Mouse (Mus musculus): ENCODE measurements around the gene Ankrd42.
A peak's percentile ranks its signal among the peaks of the same experiment; 100 is the strongest.

Ankrd42 gene

DNA sequence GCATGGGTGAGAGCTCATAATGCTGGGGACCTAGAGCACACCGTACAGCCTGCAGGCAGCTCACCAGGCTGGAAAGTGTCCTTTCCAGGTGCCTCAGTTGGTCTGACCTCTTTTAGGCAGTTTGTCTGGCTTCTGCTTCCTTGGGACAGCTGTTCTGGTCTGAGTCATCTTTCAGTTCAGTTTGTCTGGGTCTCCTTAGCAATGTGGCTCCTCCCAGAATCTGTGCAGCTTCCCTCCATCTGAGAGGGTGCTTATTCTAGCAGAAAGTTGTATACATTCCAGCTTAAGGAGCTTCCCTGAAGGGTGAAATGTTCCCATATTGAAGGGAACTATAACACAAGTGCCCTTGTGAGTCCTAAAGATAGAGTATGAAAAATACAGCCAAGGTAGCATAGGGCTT lies 70.2 kb downstream of the Ankrd42 start:
- no peak for DNase-seq (ENCODE audit: low read depth)

DNA sequence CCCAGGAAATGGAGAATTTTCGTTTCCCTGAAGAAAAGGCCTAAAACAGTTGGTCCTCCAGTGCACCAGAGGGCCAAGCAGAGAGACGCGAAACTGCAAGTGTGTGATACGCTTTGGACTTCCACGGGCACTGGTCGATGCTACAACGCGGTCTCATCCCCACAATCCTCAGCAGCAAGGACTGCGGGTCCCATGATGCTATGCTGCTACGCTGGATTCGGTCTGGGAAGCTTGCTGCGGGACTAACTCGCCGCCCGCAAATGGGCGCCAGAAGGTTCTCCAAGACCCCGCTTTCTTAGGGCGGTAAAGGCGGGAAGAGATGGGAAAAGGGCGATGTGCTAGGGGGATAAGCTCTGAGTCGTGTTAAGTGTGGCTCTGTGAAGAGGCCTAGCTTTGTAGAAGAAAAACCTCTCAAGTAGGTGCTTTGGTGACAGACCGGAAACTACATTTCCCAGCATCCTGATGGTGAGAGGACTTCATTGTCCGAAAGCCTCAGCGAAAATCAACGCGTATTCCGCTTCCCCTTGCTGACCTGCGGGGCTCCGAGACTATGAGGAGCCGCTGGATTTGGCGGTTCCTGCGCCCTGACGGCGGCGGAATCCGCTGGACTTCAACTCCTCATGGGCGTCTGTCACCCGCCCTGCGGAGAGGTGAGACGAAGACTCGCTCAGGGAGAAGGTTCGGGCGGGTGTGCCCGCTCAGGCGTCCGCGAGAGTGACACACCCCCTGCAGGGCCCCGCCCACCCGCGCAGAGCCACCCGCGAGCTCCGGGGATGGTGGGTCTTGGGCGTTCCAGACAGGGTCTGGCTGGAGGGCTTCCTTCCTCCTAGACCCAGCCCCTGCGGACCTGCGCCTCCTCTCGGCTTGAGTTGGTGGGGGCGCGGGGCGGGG lies 75.7 kb downstream of the Ankrd42 start, which contains the start of gene Ccdc90b:
Gene Ccdc90b, plus strand, starts transcription at position 164 of the 891 bp plus-strand sequence.
- DNase-seq (ENCODE audit: low read depth) = no peak

DNA sequence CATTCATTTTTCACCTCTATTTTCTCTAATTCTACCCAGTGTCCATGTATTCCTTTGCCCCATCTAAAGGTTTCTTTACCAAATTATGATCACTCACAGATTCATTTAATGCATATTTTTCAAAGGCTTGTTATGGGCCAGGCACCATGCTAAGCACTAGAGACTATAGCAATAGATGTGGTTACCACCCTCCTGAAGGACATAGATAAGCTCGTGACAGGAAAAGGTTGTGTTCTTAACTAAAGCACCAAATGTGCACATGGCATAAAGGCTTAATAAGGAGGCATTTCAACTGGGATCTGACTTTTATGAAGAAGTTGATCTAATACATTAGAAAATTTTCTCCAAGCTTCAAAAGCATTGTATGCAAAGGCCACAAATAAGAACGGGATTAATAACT lies 78.2 kb downstream of the Ankrd42 start:
- peak; percentile 18 for DNase-seq (ENCODE audit: low read depth)

DNA sequence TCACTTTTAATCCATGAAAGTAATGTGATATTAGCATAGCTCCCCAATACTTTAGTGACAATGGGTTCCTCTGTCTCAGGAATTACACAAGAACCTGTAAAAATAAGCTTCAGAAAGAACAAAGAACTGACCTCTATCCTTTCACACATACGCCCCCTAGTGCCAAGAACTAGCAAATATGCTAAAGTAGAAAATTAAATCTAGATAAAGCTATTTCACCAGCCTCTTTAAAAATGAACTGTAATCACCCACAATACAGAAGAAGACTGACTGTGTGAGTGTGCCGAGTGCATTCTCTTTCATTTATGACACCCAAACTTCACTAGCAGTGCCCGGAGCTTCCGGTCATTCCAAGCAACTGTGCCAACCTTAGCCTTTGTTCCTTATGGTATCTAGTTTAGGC lies 86.0 kb downstream of the Ankrd42 start:
- peak; percentile 54 for DNase-seq (ENCODE audit: low read depth)

DNA sequence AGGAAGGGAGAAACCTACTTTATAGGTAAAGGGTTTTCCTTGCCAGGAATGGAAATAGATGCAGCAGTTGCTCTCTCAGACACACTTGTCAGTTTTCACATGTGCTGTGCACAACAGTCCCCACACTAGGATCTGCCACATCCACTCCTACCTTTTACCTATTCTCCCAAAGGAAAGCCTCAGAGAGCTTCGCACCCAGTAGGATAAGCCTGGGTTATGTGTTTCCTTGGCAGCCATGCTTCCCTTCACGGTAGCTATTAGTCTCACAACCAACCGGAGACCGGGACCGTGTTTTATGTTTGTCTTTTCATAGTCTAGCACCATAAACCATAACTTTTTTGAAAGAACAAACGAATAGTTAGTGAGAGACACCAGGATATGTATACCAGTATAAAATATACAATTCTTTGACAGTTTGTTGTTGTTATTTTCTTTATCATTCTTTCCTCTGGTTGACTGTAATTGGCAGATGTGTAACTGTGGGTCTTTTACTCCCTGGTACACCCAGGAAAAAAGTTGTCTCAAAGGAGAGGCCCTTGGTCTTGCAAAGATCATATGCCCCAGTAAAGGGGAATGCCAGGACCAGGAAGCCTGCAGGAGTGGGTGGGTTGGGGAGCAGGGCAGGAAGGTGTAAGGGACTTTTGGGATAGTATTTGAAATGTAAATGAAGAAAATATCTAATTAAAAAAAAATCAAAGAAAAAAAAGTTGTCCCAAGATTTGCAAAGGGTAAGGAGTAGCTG lies 86.5 kb downstream of the Ankrd42 start:
- DNase-seq (ENCODE audit: low read depth) = no peak

DNA sequence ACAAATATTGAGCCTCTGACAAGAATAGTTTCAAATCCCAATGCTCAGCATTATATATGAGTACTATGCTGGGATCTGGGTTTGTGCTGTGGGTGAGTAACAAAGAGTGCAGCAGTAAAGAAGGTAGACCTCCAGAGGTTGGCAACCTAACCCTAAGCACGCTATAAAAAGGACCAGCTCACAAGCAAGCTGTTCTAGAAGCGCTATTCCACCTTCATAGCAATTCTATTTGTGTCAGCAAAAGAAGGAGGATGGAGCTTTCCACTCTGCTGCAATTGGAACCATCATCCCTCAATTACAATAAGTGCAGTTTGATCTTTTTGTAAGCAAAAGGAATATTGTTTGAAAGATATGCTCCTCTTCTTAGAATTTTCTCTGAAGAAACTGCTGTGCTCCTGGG lies 90.2 kb downstream of the Ankrd42 start:
- DNase-seq (ENCODE audit: low read depth) = no peak

DNA sequence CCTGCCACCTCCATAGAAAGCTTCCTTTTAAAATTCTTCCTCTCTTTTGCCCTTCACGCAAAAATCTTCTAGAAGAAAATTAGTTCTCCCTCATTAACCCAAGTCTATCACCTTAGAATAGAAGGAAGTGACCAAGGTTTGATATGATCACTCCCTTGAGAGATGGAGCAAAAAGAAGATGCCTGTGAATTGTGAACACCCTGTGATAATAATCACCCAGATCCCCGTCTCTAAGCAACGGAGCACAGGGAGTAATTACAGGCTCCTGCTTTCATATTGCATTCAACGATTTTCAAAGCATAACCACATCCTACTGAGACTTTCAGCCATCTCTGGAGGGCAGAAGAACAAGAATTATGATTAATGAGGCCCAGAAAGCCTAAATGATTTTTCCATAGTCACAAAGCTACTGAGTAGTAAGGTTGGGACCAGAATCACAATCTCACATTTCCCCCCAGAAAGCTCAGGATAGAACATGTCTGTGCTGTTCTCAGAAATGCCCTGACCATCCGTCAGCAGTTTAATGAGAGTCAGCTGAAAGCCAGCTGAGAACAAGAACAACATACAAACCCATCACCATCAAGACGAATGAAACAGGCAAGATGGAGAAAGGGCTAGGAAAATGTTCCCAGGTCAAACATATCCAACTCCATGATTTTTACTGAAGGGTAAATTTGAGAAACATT lies 104.4 kb downstream of the Ankrd42 start:
- DNase-seq (ENCODE audit: low read depth) = no peak
